Mouse (Mus musculus) CD4-positive, CD25-positive, alpha-beta regulatory T cell, adult 4 months (primary cell): ENCODE measurements around the gene Rgp1. TPM values are rescaled to one million over a fixed set of nuclear protein-coding genes. Genes with fewer than 3 reads are reported as not detected.
"Not testable (repeated sequence)": the region's sequence is repeated elsewhere in the genome, so short reads cannot be mapped to it uniquely, and the experiment has no call there.

Source experiments
- ATAC-seq: one replicate; pipeline ENCODE4 v1.8.0; 2017
- polyA plus RNA-seq, 2 experiments: library from polyadenylated mRNA; unstranded; fragments of 100-300 nt; shearing (Covaris generic); gene quantifications; one replicate each; pipeline ENCODE4 v1.2.1; 2017

The Rgp1 gene
- polyA plus RNA-seq, 2 experiments from 2014 or later = 6.7 to 13.0 TPM

DNA sequence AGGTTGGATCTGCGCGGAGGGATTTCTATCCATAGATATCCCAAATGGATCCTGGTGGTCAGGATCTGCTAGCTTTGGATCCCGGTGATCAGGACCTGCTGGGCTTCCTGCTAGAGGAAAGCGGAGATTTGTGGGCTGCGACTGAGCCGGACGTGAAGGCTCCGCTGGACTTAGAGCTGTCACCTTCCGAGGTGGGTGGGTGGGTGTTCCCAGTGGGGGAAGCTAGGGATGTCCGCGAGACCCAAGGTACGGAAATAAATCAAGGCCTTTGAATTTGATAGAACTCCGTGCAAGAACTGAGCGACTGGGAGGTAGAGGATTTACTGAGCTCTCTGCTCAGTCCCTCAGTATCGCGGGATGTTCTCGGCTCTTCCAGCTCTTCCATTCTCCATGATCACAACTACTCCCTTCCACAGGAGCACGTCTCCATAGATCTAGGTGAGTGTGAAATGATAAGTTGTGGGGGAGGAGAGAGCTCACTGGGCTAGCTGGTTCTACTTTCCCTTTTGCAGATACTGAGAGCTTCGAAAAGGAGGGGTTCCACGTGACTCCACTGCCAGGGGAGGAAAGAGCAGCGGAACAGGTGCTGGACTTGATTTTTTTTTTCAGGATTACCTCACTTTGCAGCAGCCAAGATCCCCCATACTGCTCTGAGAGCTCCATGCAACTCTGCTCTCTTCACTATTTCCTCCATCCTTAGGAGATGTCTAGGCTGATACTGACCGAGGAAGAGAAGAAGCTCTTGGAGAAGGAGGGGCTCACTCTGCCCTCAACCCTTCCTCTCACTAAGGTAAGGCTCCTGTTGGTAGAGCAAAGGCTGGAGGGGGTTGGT lies 15.5 kb upstream of the Rgp1 start:
- ATAC-seq = peak; percentile 24

DNA sequence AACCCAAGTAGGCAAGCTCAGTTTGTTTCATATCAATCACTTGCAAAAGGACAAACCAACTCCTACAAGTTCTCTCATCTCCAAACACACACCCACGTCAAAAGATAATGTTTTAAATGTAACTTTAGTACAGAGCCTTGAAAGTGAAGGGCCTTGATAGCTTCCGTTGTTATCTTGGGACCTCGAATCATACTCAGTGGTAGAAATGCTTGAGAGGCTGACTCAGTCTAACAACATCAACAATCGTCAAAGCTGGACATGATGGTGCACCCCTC lies 15.0 kb upstream of the Rgp1 start:
- ATAC-seq = no peak

DNA sequence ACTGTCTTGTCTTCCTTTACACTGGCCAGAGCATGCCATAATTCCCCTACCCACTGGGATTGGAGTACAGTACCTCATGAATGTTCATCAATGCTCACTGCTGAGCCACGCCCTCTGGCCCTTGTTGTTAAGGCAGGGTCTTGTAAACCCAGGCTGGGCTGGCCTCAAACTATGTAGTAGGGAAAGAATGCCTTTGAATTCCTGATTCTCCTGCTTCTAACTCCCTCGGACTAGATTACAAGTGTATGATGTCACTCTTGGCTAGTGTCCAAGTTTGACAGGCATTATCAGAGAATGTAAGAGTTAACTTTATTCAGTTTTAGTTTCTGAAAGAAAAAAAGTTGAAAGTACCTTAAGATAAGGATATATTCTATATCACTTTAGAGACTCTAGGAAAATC lies 14.3 kb upstream of the Rgp1 start:
- ATAC-seq = no peak

DNA sequence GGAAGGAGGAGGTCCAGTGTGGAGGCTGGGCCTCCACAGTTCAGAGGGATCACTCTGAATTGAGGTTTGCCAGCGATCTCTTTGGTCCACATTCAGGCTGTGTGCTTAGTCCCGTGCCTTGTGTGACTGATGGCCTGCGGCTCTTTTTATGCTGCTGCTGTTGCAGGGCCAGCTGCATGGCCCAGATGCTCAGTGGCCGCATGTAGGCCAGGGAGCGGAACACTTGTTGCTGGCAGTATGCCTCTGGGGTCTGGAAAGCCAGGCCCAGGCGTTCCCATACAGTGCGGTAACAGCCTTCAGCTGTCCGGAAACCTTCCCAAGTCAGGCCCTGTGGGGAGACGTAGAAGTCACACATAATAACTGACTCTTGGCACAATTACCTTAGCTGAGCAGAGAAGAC lies 11.4 kb upstream of the Rgp1 start:
- ATAC-seq = no peak

DNA sequence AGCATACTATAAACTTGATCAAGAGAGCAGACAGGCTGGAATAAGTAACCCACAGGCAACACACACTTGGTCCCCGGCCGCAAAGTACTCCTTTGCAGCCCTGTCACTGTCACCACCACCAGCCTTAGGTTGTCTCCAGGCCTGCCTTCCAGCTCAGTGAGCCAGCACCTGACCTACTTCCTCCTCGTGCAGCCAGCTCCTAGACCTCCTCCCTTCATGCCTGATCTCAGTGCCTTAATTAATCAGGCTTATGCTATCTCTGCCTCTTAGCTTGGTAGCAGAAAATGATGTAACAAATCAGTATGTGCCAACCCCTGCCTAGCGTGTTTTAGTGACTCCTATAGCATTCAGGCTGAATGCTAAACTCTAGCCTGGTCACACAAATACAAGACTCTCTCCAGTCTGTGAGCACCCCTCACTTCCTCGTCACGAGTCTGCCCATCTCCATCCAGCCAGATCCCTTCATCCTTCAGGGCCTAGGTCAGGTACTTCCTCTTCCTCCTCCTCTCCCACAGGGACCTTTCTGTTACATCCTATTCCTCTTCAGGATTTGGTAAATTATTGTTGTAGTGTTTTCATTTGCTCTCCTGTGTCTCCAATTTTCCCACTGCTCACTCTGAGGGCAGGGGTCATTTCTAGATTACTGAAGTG lies 7.0 kb upstream of the Rgp1 start:
- no peak for ATAC-seq

DNA sequence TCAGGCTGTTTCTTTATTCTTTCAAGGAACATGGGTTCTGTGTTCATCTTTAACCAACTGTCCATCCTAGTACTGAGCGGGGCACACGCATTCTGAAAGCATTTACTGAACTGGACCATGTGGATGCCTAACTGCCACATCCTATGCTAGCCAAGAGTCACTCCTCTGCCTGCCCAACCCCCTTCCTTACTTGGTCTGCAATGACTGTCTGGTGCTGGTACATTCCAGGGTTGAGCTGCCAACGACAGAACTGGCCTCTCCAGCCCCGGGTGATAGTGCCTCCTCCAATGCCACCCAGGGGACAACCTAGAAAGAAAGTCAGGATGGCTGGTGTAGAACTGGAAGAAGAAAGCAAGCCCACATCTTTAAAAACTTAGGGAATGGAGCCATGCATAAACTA lies 5.0 kb upstream of the Rgp1 start:
- no peak for ATAC-seq

DNA sequence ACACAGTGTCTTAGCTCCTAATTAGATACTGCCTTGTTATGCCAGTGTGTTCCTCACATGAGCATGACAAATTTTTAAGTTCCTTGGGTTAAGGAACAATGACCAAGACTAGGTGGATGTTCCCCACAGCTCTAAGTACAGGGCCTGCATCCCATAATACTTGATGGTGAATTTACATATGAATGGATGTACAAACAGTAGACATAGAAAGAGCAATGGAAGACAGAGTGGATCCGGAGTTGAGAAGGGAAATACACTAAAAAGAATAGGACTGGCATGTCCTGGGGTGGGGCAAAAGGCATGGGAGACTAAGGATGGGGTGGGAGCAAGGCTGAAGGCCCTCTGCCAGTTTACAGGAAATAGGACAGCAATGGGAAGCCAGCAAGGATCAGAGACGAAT lies 3.2 kb upstream of the Rgp1 start:
- ATAC-seq = no peak

DNA sequence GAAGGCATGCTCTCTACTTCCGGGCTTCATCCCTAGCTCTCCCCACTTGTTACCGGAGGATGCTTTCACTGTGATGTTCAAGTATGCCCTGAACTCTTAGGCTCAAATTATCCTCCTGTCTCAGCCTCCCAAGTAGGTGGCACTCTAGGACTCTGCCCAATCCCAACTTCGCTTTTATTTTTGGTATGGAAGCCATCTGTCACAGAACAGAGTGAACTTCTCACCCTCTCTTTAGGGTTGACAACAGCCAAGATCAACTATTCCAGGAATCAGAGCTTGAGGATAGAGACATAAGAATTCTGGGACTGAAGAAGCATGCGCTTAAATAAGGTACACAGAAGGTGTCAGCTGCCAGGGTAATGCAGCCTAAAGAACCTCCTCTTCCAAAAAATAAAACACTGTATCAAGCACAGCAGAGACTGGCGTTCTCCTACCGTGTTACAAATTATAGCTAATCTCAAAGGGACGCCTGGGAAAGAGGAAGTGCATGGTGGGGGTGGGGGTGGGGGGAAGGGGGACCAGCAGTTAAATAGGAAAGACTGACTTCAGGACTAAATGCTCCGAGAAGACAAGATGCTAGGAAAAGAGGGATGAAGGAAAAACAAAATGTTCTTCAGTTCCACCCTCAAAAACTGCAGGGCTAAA lies 1.2 kb upstream of the Rgp1 start:
- no peak for ATAC-seq

DNA sequence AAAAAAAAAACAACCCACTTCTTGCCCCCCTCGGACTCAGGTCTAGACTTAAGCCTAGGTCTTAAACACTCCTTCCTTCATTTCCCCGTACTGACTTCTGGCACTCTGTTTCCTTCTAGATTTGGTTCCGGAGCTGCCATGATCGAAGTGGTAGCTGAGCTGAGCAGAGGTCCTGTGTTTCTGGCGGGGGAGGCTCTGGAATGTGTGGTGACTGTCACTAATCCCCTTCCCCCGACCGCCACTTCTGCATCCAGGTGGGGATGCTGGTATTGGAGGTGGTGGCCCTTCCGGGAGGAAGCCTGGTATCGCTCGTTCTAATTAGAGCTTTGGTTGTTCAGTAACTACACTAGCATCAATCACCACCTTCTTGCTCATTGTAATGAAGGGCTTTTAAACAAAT lies 741 bp downstream of the Rgp1 start:
- ATAC-seq = no peak

DNA sequence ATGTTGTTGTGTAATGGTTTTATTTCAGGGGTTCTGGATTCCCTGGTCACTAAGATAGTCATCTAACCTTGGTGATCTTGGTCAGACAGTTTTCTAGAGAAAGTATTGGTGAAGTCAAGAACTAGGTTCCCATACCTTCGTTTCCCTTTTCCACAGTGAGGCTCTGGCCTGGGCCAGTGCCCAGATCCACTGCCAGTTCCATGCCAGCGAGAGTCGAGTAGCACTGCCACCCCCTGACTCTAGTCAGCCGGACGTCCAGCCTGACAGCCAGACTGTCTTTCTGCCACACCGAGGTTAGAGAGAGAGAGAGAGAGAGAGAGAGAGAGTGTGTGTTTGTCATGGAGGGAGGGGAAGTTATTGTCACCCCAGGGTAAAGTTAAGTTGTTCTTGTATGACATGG lies 1.2 kb downstream of the Rgp1 start:
- ATAC-seq = no peak

DNA sequence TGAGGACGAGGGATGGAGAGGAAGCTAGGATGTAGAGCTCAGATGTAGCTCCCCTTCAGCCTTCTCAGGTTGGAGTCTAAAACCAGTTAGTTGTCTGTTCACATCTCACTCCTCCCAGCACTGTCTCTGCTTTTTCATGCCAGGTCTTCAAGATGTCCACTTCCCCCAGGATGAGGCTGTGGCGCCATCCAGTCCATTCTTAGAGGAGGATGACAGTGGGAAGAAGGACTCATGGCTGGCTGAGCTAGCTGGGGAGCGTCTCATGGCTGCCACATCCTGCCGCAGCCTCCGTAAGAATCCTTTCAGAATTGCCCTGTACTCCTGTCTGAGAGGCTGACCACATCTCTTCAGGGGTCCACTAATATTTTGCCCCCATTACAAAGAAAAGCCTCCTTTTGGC lies 2.2 kb downstream of the Rgp1 start:
- ATAC-seq = no peak

DNA sequence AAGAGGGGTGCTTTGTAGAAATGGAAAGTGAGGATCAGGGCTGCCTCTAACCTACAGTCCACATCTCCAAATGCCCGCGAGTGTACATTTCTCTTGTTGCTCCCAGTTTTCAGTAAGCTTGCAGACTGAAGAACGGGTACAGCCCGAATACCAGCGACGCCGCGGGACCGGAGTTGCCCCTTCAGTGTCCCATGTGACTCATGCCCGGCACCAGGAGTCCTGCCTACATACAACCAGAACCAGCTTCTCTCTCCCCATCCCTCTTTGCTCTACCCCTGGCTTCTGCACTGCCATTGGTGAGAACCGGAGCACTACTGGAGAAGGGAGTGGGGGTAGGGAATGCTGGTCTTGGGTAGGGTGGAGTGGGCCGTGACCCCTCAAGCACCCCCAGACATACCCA lies 2.9 kb downstream of the Rgp1 start:
- no peak for ATAC-seq

DNA sequence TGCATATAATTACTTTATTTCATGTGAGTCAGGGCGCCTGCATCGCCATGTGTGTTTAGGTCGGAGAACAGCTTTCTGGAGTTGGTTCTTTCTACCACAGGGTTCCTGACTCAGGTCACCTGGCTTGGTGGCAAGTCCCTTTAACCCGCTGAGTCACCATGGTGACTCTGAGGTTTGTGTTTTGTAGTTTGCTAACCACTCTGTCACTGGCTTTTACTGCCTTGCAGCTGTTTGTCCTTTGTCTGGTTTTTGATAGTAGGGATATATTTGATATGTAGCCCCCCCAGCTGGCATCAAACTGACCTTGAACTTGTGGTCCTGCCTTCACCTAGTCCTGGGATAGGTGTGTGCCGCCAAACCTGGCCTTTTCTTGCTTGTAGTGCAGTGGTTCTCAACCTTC lies 3.7 kb downstream of the Rgp1 start:
- no peak for ATAC-seq

DNA sequence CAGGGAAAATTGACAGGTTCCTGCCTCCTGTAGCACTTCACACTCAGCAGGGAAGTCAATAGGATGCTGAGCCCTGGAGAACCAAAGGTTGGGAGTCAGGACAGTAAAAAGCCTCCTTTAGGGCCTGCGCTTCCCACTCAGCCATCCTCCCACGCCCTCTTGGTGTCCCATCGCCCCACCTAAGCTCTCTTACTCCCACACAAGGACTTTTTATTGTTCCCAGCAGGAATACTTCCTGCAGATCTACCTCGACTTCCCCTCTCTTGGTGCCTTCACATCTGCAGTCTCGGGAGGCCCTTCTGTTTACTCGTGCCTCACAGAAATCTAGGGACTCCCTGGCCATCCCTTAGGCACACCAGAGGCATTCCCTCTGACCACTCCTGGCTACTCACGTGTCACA lies 4.9 kb downstream of the Rgp1 start:
- ATAC-seq = no peak

DNA sequence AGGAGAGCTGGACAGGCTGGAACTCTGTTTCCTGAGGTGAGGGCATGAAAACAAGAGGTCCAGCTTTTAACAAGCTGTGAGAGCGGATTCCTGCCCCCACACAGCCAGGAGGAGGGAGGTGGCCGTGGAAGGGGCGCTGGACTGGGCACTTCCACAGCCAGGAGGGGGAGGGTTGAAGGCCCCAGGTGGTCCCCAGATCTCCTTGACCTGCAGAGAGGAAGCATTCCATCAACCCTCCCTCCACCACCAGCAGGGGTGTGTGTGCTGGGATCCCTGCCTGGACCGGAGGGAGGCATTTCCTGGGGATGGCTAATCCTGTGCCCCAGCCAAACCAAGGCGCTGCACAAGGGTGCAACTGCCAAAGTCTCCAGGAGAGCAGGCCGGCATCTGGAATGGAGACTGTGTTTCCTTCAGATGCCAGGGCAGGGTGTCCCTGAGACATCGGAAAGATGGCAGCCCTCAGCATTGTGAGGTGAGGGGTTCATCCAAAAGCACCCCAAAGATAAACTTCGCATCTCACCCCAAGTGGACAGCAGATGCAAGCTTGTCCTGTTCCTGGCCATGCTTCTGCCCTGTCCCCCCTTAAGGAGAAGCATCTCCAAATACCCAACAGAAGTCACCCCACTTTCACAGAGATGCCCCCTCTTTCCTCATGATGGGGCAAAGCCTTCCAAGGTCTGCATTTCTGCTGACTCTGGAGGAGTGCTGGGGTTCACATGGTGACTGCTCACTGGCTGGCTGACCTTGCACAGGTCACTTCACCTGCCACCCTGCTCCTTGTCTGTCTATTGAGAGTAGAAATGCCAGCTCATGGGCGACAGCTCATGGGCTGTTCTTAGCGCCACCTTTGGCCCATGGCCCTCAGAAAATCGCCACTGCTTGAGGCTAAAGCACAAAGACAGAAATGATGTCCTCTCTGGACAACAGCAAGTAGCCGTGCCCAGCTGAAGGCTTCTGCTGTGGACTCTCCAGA lies 6.2 kb downstream of the Rgp1 start, which contains the start of gene Msmp:
Gene Msmp, minus strand, starts transcription at position 51 of the 973 bp plus-strand sequence.
- no peak for ATAC-seq

DNA sequence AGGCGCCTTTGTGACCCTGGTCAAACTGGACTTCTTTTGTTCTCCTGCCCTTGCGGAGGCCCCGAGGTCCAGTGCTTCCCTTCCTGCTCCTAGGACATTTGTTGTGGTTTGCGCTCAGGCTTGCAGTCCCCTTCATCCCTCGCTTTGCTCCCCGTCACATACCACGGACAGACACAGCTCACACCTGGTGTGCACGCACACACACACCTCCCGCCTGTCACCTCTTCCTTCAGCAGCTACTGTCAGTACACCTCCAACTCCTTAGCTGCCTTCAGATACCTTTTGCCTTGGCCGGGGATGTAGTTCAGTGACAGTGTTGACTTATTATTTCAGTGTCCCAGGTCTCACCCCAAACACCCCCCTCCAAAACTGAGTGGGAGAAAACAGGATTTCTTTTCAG lies 7.2 kb downstream of the Rgp1 start:
- ATAC-seq = no peak

DNA sequence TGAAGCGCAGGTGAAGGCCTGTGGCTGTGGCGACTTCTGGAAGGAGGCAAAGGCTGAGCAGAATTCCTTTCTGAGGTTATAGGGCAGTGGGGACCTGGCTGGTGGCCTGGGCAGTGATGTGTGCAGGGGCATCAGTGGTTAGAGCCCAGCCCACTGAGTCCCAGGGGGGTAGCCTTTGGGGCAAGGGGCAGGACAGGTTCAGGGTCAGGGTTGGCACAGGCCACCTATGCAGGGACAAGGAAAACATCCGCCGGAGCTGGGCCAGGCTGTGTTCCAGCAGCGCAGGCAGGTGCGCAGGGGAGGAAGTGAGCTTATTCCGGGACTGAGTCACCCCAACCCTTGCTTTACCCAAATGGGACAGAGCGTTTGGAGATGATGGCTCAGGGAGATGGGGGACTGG lies 7.9 kb downstream of the Rgp1 start:
- ATAC-seq = no peak

DNA sequence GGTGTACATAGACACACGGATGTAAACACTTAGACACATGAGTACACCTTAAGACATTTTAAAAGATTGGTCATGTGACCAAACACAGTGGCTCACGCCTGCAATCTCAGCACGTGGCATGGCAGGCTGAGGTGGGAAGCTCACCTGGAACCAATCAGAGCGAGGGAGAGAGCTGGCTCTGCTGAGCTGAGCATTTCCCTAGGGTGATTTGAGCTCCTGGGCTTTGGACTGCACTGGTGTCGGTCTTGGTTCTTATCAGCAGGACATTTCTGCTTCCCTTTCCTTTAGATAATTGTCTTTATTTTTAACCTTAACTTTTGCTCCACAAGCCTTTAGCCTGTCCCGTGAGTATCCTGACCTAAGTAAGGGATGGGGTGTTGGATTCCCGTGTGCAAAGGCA lies 9.2 kb downstream of the Rgp1 start:
- no peak for ATAC-seq

DNA sequence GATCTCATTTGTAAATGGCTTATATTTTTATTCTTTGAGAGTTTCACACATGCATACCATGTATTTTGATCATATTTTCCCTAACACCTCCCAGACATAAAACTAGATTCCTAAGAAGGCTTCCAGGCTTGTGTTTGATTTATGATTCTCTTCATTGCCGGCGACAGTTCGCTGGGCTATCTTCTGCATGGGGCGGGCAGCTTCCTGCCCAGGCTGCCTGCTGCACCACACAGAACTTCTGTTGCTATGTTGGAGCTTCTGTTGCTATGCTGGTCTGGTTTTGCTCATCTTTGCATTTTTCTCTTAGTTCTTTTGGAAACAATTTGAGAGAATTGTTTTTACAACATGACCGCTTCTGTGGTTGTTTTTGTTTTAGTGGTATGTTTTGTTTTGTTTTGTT lies 13.0 kb downstream of the Rgp1 start:
- no peak for ATAC-seq

DNA sequence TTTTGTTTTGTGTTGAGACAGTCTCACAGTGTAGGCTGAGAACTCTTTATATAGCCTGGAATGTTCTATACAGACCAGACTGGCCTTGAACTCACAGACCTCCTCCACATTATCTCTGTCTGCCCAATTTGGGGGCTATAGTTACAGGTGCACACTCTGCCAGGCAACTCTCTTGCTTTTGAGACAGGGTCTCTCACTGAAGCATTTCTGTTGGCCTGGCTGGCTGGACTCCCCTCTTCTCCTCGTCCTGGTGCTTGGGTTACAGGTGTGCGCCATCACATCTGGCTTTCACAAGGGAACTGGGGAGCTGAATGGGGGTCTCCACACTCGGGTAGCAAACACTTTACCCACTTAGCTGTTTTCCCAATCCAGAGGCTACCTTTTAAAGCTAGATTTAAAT lies 13.4 kb downstream of the Rgp1 start:
- ATAC-seq = no peak

DNA sequence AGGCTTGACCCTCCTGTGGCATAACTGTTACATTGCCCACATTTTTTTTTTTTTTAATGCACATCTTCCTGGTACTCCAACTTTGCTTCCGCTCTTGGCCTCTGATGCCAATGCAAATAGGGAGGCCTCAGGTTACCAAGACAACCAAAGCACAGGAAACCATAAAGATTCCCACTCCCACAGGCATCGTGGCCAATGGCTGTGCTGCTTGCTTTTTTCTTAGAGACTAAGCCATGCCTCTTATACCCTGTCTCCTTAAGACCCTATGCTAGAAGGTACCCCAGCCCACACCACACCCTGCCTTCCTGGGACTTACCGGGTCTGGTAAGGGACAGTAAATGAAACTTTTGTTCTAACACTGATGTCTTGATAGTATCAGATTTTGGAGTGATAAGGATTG lies 14.9 kb downstream of the Rgp1 start:
- no peak for ATAC-seq

DNA sequence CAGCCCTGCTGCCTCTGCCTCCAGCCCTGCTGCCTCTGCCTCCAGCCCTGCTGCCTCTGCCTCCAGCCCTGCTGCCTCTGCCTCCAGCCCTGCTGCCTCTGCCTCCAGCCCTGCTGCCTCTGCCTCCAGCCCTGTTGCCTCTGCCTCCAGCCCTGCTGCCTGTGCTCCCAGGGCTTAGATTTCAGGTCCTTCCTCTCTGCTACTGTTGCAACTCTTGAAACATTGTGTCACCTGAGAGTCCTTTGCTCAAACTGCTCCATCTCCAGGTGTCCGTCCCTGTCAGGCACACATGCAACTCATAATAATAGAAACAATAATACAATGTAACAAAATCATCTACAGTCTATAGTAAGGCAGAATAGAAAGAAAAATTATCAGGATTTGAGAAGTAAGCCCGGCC lies 18.1 kb downstream of the Rgp1 start:
- not testable (repeated sequence) for ATAC-seq

DNA sequence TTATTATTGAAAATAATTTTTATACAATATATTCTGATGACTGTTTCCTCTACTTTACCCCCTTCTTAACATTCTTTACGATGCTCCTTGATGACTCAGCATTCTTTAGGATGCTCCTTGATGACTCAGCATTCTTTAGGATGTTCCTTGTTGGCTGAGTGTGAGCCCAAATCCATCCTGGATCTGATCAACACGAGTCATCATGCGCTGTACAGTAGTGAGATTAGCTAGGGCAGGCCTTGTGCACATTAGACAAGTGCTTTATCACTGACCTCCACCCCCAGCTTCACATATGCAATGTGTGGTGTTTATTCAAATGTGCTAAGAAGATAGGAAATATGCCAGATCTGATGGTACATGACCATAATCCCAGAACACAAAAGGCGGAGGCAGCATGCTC lies 19.7 kb downstream of the Rgp1 start:
- no peak for ATAC-seq
